Mouse (Mus musculus) embryo, embryonic 11.5 days (tissue): ENCODE measurements around the gene Glmn.

Source experiments
- DNase-seq: peaks from one replicate; pipeline ENCODE4 v3.0.0-alpha.2; 2012; ENCODE audit warnings: low read depth, low spot score

Gene Glmn

GRCm38 (mm10) chr5:107597301-107598077, at the start of gene Glmn, which contains the start of gene Rpap2:
TSS of gene Glmn (minus strand) at chr5:107597888.
TSS of gene Rpap2 (plus strand) at chr5:107597373.
- DNase-seq = peak; percentile 74

- DNase-seq = no peak
These were observed 48.2 kb upstream of the Glmn start for GRCm38 (mm10) chr5:107645935-107646334.

GRCm38 (mm10) chr5:107644595-107644994, 46.9 kb upstream of the Glmn start:
- DNase-seq = no peak

- no peak for DNase-seq
These were observed 40.7 kb upstream of the Glmn start for GRCm38 (mm10) chr5:107638366-107638765.

- no peak for DNase-seq
These were observed 39.4 kb upstream of the Glmn start for GRCm38 (mm10) chr5:107637106-107637505.

- no peak for DNase-seq
These were observed 36.0 kb upstream of the Glmn start for GRCm38 (mm10) chr5:107633651-107634050.

DNA sequence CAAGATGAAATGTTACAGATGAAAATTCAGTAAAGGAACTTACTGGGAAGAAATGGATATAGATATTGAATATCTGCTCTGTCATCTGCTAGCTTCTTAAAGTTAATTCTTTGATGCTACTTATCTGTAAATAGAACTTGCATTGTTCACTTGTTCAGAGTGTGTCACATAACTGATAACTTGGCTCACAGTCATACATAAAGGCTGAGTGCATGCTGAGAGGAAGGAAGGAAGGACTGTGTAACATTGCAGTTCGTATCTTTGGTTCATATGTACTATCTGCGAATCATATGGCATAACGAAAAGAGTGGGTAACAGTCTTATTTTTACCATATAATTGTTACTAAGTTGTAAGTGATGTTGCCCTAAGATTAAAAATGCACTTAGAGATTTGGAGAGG, 23.6 kb upstream of the Glmn start:
- no peak for DNase-seq

DNA sequence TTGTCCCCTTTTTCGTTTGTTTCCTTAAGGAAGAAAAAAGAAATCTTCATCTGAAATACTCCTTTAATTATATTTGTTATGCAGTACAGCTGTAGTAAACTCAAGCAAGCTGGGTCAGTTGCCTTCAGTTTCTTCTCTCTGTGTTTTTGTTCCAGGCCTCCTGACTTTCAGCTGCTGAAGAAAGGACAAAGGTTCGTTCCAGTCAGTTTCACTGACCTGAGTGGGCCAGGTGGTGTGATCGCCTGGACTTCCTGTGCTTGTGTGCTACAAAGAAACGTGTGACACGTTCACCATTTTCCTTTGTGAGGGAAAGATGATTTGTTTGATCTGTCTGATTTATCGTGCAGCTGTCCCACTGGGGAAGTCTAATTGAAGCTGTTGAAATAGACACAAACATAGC, 20.3 kb upstream of the Glmn start:
- DNase-seq = no peak

DNA sequence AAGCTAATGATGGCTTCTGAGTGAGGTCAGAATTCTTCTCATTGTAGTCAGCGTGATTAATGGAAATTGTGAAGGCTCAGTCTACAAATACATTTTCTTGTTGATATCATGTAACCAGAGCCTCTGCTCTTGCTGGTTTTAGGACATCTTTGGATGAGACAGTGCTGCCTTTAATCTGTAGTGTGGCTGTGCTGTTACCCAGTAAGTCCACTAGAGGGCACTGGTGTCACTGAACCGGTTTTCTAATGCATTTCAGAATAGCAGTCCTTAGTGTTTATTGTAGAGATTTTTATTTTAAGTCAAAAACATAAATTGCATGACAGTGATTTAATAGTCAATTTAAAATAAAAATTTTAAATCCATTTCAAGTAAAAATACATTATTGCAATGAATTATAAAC, 13.5 kb upstream of the Glmn start:
- DNase-seq = peak; percentile 40

DNA sequence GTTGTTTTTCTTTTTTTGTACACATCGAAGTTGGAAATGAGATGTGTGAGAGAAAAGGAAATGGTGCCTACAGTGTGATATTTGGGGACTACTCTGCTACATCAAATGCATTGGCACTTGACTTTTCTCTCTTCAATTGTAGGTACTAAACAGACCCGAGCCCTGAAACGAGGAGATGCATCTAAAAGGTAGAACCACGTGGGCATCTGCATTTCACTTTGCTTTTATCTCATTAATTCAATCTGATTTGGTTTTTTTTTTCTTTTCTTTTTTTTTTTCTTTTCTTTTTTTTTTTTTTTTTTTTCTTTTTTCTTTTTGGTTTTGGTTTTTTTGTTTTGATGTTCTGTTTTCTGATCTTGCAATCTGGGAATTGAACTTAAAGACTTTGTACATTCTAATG, 692 bp upstream of the Glmn start:
- no peak for DNase-seq

DNA sequence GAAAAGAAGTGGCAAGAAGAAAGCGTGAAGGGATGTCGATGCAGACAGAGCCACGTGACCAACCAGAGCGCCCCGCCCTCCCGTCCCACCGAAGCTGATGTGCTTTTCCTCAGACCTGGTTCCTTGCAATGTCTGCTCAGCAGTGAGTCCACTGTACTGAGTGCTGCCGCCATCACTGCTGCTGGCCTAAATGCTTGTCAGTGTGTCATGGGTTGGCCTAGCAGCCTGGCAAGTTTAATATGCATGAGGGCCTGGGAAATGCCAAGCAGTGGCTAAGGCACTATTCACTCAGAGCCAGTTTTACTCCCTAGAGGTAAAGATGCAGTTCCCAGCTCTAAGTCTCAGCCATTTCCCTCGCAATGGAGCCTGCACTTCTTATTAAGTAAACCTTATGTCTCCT, 28.5 kb downstream of the Glmn start:
- DNase-seq = no peak

GRCm38 (mm10) chr5:107556969-107557368, 40.7 kb downstream of the Glmn start:
- no peak for DNase-seq

DNA sequence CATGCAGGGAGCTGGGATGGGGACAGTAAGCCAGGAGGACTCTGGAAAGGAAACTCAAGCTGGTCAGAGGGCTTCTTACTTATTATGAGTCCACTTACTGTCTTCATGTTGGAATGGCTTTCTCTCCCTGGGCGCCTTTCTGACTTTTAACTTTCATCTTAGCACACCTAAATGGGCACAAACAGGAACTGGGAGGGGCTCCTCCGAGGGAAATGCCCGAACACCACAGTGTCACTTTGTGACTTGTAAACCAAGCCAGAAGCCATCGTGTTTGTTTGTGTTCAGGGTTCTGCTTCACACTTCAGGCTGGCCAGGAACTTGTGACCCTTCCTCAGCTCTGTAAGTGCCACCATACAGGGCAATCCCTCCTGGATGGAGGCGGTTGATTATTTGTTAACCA, 43.4 kb downstream of the Glmn start:
- no peak for DNase-seq

- DNase-seq = no peak
These were observed 49.2 kb downstream of the Glmn start for GRCm38 (mm10) chr5:107548444-107548843.

- no peak for DNase-seq
These were observed 49.7 kb downstream of the Glmn start for GRCm38 (mm10) chr5:107547955-107548354.

- DNase-seq = no peak
These were observed 51.8 kb downstream of the Glmn start for GRCm38 (mm10) chr5:107545927-107546326.

GRCm38 (mm10) chr5:107541696-107542095, 56.0 kb downstream of the Glmn start:
- no peak for DNase-seq

DNA sequence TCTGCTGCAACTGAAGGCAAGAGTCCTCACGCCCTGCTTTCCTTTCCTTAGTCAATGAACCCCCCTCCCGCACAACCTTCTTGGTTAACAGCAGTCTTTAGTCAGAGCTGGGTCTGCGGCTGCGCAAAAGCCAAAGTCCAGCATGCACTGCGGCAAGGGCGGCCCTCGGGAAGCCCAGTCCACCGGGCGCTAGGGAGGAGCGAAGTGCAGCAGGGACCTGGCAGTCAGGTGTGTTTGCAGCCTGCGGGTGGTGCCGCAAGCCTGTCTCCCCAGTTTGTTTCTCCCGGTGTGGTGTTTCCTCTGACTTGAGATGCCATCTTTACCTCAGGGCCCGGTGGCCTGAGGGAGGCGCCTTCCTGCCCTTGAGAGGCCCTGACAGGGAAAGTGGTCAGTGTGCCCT, 63.1 kb downstream of the Glmn start, which contains the start of gene 1700028K03Rik:
Gene 1700028K03Rik, plus strand, starts transcription at position 129 of the 400 bp plus-strand sequence.
- DNase-seq = no peak

- DNase-seq = no peak
These were observed 64.1 kb downstream of the Glmn start for GRCm38 (mm10) chr5:107533590-107533989.

DNA sequence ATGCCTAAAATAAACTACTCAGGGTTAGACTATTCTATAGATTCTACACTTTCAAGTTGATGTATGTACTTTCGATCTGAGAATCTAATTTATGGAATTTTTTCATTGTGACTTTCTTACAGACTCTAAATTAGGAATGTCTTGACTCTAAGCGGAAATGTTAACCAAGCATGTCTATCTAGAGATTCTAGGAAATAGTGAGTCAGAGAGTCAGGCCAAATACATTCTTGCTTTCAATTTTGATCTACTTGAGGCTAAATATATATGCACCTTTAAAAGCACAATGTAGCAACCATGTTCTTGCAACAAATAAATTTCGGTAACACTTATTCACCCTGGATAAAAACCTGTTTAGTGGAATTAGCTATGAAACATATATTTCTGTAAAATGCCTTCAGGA, 68.8 kb downstream of the Glmn start:
- no peak for DNase-seq

DNA sequence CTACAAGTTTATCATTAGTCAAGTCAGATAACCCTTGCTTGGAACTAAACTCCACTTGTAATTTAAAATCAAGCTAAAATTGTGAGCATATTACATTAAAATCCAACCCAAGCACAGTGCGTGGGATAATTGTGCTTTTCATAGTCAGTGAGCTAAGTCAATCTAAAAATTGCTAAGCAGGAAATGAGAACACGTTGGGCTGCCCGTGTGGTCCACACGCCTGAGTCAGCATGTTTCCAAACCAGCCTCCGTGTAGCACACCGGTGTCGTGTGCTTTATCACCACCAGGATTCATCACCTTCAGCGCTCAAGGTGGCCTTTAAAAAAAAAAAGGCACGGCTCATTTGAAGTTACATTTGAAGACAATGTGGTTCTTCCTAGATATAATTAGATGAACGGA, 73.4 kb downstream of the Glmn start:
- no peak for DNase-seq

GRCm38 (mm10) chr5:107521897-107522296, 75.8 kb downstream of the Glmn start:
- no peak for DNase-seq

DNA sequence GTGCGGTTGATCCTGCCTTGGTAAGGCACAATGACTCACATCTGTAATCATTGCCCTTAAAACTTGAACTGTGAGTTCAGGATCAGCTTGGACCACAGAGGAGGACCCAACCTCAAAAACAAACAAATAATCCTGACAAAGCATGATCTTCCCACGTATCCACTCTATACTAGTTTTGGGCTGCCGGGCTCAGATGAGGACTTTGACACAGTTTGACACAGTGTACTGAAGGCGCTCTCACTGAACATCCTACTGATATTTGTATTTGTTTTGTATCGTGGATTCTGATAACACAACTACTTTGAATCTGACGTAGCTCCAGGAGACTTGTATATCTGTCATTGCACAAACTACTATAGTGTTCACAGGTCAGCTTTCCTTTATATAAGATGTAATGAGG, 76.3 kb downstream of the Glmn start:
- DNase-seq = no peak

DNA sequence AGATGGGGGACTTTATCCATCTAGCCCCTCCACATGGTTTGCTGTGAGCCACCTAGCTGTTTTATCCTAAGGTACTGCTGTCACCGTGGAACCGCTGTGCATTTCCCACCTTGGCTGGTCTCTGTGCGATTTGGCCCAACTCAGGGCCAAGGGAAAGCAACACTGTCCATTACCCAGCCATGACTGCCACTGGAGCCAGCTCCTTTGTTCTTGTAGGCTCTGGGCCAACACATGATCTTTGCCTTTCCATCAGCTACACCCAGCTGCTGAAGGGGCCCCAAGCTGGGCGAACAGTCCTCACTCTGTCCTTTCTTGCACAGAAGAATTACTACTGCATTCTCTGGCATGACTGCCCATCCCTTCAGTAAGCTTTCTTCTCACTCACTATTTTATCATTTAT, 79.1 kb downstream of the Glmn start:
- DNase-seq = no peak
